Mouse (Mus musculus) midbrain, embryonic 14.5 days (tissue): ENCODE data around the gene Mettl11b. TPM values are rescaled to one million over a fixed set of nuclear protein-coding genes. Genes with fewer than 3 reads are reported as not detected.

ENCODE experiments used
- ATAC-seq: fragments of 200-750 bp; cut with Nextera tagmentation; 2 replicates; pipeline ENCODE4 v1.8.0; 2017; ENCODE audit warnings: moderate number of reproducible peaks, moderate library complexity; ENCODE audit not compliant: low FRiP score, low TSS enrichment
- DNase-seq: peaks from one replicate; pipeline ENCODE4 v3.0.0-alpha.2; 2015
- H3K27ac ChIP-seq: fragments of 300-500 bp; sonication (generic); replicated peaks from 2 replicates; pipeline ENCODE4 v1.5.1; 2014; ENCODE audit warnings: mild to moderate bottlenecking, low read depth, low read length, moderate library complexity
- H3K27me3 ChIP-seq: fragments of 300-500 bp; sonication (generic); 2 replicates; pipeline ENCODE4 v1.6.1; 2014; ENCODE audit warnings: low read length, control low read depth, mixed read lengths; ENCODE audit not compliant: control insufficient read depth, insufficient read depth
- H3K36me3 ChIP-seq: fragments of 300-500 bp; sonication (generic); 2 replicates; pipeline ENCODE4 v1.6.1; 2014; ENCODE audit warnings: low read length, control low read depth; ENCODE audit not compliant: control insufficient read depth, insufficient read depth
- H3K4me1 ChIP-seq: fragments of 300-500 bp; sonication (generic); 2 replicates; pipeline ENCODE4 v1.6.1; 2014; ENCODE audit warnings: mild to moderate bottlenecking, antibody characterized with exemption, low read length, control low read depth; ENCODE audit not compliant: control insufficient read depth, insufficient read depth
- H3K4me2 ChIP-seq: fragments of 300-500 bp; sonication (generic); 2 replicates; pipeline ENCODE4 v1.6.1; 2014; ENCODE audit warnings: mild to moderate bottlenecking, low read length, moderate library complexity
- H3K4me3 ChIP-seq: fragments of 300-500 bp; sonication (generic); replicated peaks from 2 replicates; pipeline ENCODE4 v1.5.1; 2014; ENCODE audit warnings: low read depth, low read length
- H3K9ac ChIP-seq: fragments of 300-500 bp; sonication (generic); replicated peaks from 2 replicates; pipeline ENCODE4 v1.6.1; 2014; ENCODE audit warnings: mild to moderate bottlenecking, low read length, moderate library complexity
- H3K9me3 ChIP-seq: fragments of 300-500 bp; sonication (generic); 2 replicates; pipeline ENCODE4 v1.6.1; 2016; ENCODE audit warnings: low read length, control low read depth, mixed read lengths; ENCODE audit not compliant: control insufficient read depth
- WGBS: fragments of 180-500 bp; shearing (Covaris S2); extraction: QIAGEN DNeasy Blood & Tissue Kit; methylation state at CpG from one replicate; pipeline ENCODE4 v1.1.7; 2014; 5-methylcytosine and 5-hydroxymethylcytosine counted together
- polyA plus RNA-seq: library from polyadenylated mRNA; unstranded; fragments of >200 nt; fragmentation: Nextera tagmentation; extraction: Ambion mirVana; gene quantifications from 2 replicates; pipeline ENCODE4 v1.2.1, GENCODE M21; 2014

The Mettl11b gene
- polyA plus RNA-seq, 1 experiment from 2014 or later, result 0.62 TPM

- ATAC-seq (no peak), DNase-seq (no peak)
- Histone ChIP-seq H3K36me3 (no peaks in the 10 kb centered on the region), H3K9ac (no peak overlapping the region), H3K9me3 (no peaks in the 10 kb centered on the region), H3K4me3 (no peak overlapping the region), H3K4me1 (no peaks in the 10 kb centered on the region), H3K27me3 (no peaks in the 10 kb centered on the region), H3K27ac (no peak overlapping the region), H3K4me2 (no peak overlapping the region)
- 94% methylated on average over 1 of the region's 1 CpGs for WGBS
Measured at GRCm38 (mm10) chr1:163662416-163662815, 62.6 kb downstream of the Mettl11b start.

GRCm38 (mm10) chr1:163658535-163658928 is 66.5 kb downstream of the Mettl11b start:
- no peak overlapping the region for H3K4me2 ChIP-seq
- no peaks in the 10 kb centered on the region for H3K4me1 ChIP-seq
- no peak overlapping the region for H3K4me3 ChIP-seq
- H3K36me3 ChIP-seq, result no peaks in the 10 kb centered on the region
- no peak overlapping the region for H3K27ac ChIP-seq
- H3K9me3 ChIP-seq, result no peaks in the 10 kb centered on the region
- ATAC-seq, result no peak
- H3K9ac ChIP-seq, result no peak overlapping the region
- H3K27me3 ChIP-seq, result no peaks in the 10 kb centered on the region
- no peak for DNase-seq

- H3K4me3 ChIP-seq, result no peak overlapping the region
- 77% methylated on average over 7 of the region's 7 CpGs for WGBS
- no peaks in the 10 kb centered on the region for H3K36me3 ChIP-seq
- no peaks in the 10 kb centered on the region for H3K4me1 ChIP-seq
- no peak overlapping the region for H3K27ac ChIP-seq
- no peak overlapping the region for H3K4me2 ChIP-seq
- no peaks in the 10 kb centered on the region for H3K27me3 ChIP-seq
- H3K9ac ChIP-seq, result no peak overlapping the region
- H3K9me3 ChIP-seq, result no peaks in the 10 kb centered on the region
- DNase-seq (no peak), ATAC-seq (no peak)
Measured at GRCm38 (mm10) chr1:163657766-163658534, 67.1 kb downstream of the Mettl11b start.

GRCm38 (mm10) chr1:163657056-163657455 is 68.0 kb downstream of the Mettl11b start:
- DNase-seq (no peak), ATAC-seq (no peak)
- Histone ChIP-seq H3K4me1 (no peaks in the 10 kb centered on the region), H3K9ac (no peak overlapping the region), H3K9me3 (no peaks in the 10 kb centered on the region), H3K4me2 (no peak overlapping the region), H3K27ac (no peak overlapping the region), H3K27me3 (no peaks in the 10 kb centered on the region), H3K36me3 (no peaks in the 10 kb centered on the region), H3K4me3 (no peak overlapping the region)
- 58% methylated on average over 2 of the region's 2 CpGs for WGBS

GRCm38 (mm10) chr1:163656432-163656831 is 68.6 kb downstream of the Mettl11b start:
- Histone ChIP-seq H3K4me2 (no peak overlapping the region), H3K4me1 (no peaks in the 10 kb centered on the region), H3K9ac (no peak overlapping the region), H3K27ac (no peak overlapping the region), H3K36me3 (no peaks in the 10 kb centered on the region), H3K9me3 (no peaks in the 10 kb centered on the region), H3K4me3 (no peak overlapping the region), H3K27me3 (no peaks in the 10 kb centered on the region)
- ATAC-seq (no peak), DNase-seq (no peak)
- WGBS, result 96% methylated on average over 5 of the region's 5 CpGs

Other genes with a start within 250 kb of the Mettl11b start
- 140 and 146 TPM in 2 replicates for gene Kifap3, start 54.4 kb upstream of the Mettl11b start, polyA plus RNA-seq
- 17.5 TPM in 2 replicates for gene Scyl3, start 203.9 kb upstream of the Mettl11b start, polyA plus RNA-seq